Mouse (Mus musculus): ENCODE results near the gene Pnrc2.

The Pnrc2 gene

GRCm38 (mm10) chr4:135872015-135872414, 1.6 kb downstream of the Pnrc2 start:
- DNase-seq (ENCODE audit: low read depth in 1 of 2, low spot score in 2 of 2) = no peak

GRCm38 (mm10) chr4:135870227-135871023, 3.2 kb downstream of the Pnrc2 start:
- DNase-seq (ENCODE audit: low read depth in 1 of 2, low spot score in 2 of 2) = no peak

GRCm38 (mm10) chr4:135868996-135869395, 4.7 kb downstream of the Pnrc2 start:
- no peak for DNase-seq (ENCODE audit: low read depth in 1 of 2, low spot score in 2 of 2)

- no peak for DNase-seq (ENCODE audit: low read depth in 1 of 2, low spot score in 2 of 2)
Observed at GRCm38 (mm10) chr4:135857597-135858186, 16.0 kb downstream of the Pnrc2 start.

- peak in 1 of 2 experiments; percentile 43 for DNase-seq (ENCODE audit: low read depth in 1 of 2, low spot score in 2 of 2)
Observed at GRCm38 (mm10) chr4:135856223-135857091, 17.2 kb downstream of the Pnrc2 start.

GRCm38 (mm10) chr4:135855536-135856222, 18.0 kb downstream of the Pnrc2 start, which contains the start of gene Srsf10:
Srsf10 (plus strand) TSS chr4:135855747.
- peak; percentile 83 to 91 for DNase-seq (ENCODE audit: low read depth in 1 of 2, low spot score in 2 of 2)

- no peak for DNase-seq (ENCODE audit: low read depth in 1 of 2, low spot score in 2 of 2)
Observed at GRCm38 (mm10) chr4:135855080-135855479, 18.6 kb downstream of the Pnrc2 start.

- no peak for DNase-seq (ENCODE audit: low read depth in 1 of 2, low spot score in 2 of 2)
Observed at GRCm38 (mm10) chr4:135854630-135855029, 19.0 kb downstream of the Pnrc2 start.

GRCm38 (mm10) chr4:135853987-135854546, 19.6 kb downstream of the Pnrc2 start:
- DNase-seq (ENCODE audit: low read depth in 1 of 2, low spot score in 2 of 2) = no peak

GRCm38 (mm10) chr4:135851942-135852341, 21.7 kb downstream of the Pnrc2 start:
- no peak for DNase-seq (ENCODE audit: low read depth in 1 of 2, low spot score in 2 of 2)

- no peak for DNase-seq (ENCODE audit: low read depth in 1 of 2, low spot score in 2 of 2)
Observed at GRCm38 (mm10) chr4:135850411-135851095, 23.1 kb downstream of the Pnrc2 start.

- DNase-seq (ENCODE audit: low read depth in 1 of 2, low spot score in 2 of 2) = no peak
Observed at GRCm38 (mm10) chr4:135847581-135847980, 26.1 kb downstream of the Pnrc2 start.

GRCm38 (mm10) chr4:135844400-135844799, 29.2 kb downstream of the Pnrc2 start:
- DNase-seq (ENCODE audit: low read depth in 1 of 2, low spot score in 2 of 2) = no peak

- DNase-seq (ENCODE audit: low read depth in 1 of 2, low spot score in 2 of 2) = no peak
Observed at GRCm38 (mm10) chr4:135839293-135840011, 34.2 kb downstream of the Pnrc2 start.

- DNase-seq (ENCODE audit: low read depth in 1 of 2, low spot score in 2 of 2) = no peak
Observed at GRCm38 (mm10) chr4:135838925-135839292, 34.7 kb downstream of the Pnrc2 start.

- no peak for DNase-seq (ENCODE audit: low read depth in 1 of 2, low spot score in 2 of 2)
Observed at GRCm38 (mm10) chr4:135834124-135834717, 39.4 kb downstream of the Pnrc2 start.

GRCm38 (mm10) chr4:135833301-135834123, 40.1 kb downstream of the Pnrc2 start:
- no peak for DNase-seq (ENCODE audit: low read depth in 1 of 2, low spot score in 2 of 2)

- DNase-seq (ENCODE audit: low read depth in 1 of 2, low spot score in 2 of 2) = no peak
Observed at GRCm38 (mm10) chr4:135832070-135832469, 41.6 kb downstream of the Pnrc2 start.
